In genomic region chr9:15279139-15279648, GRCm38 (mm10) we compare ENCODE assay signal across 8 mouse cellular contexts. TPM values are rescaled to one million over a fixed set of nuclear protein-coding genes. Genes with fewer than 3 reads are reported as not detected.
DNase-seq lines count a peak whose midpoint lies in the region; ATAC-seq and TF ChIP-seq lines count a peak whose summit lies in the region.

No protein-coding gene starts in this region.

- no peak for TF ChIP-seq CTCF in kidney, postnatal 0 days (IDR thresholded peaks at IDR 0.05; ENCODE audit: low read depth)
- TF ChIP-seq CTCF in cortical plate, adult 2 months (IDR thresholded peaks at IDR 0.05; ENCODE audit: extremely low read depth, insufficient read depth, low read length): no peak

- H3K79me2 ChIP-seq in myocyte (ENCODE audit: control insufficient read depth, insufficient read depth): peaks cover 19% of the 10 kb centered on the region

- peaks cover 15% of the 10 kb centered on the region for H3K36me3 ChIP-seq in kidney, postnatal 0 days (ENCODE audit: insufficient read depth, low read length)
- H3K36me3 ChIP-seq in myocyte (ENCODE audit: control insufficient read depth, insufficient read depth): peaks cover 14% of the 10 kb centered on the region

- peak overlapping the region; percentile 93 for H3K4me3 ChIP-seq in kidney, postnatal 0 days (replicated peaks; ENCODE audit: low read depth, low read length)
- H3K4me3 ChIP-seq in cortical plate, adult 2 months (ENCODE audit: insufficient read depth, low read length): peak overlapping the region; percentile 88
- H3K4me3 ChIP-seq in myocyte: peak overlapping the region; percentile 60

- no peak for DNase-seq in kidney, postnatal 0 days (ENCODE audit: low spot score)
- no peak for DNase-seq in kidney, adult 9 months
- DNase-seq in induced T-regulatory cell, adult 2 months (ENCODE audit: low read depth): peak; percentile 41
- no peak for DNase-seq in right cerebral cortex, postnatal 36 days (ENCODE audit: low spot score in 2 of 2)
- DNase-seq in gastrocnemius, adult 8-10 months (ENCODE audit: low spot score in 2 of 2): no peak

- H3K9ac ChIP-seq in kidney, postnatal 0 days (ENCODE audit: low read depth, low read length): peak overlapping the region; percentile 92

- no peaks in the 10 kb centered on the region for H3K27me3 ChIP-seq in kidney, postnatal 0 days (ENCODE audit: insufficient read depth, low read length)
- H3K27me3 ChIP-seq in myocyte (ENCODE audit: control insufficient read depth, insufficient read depth, insufficient read length): no peaks in the 10 kb centered on the region

- ATAC-seq in kidney, postnatal 0 days (replicated peaks; ENCODE audit: low FRiP score, low read depth): no peak; the same call in 1 of the 2 replicates
- ATAC-seq in CD4-positive, CD25-positive, alpha-beta regulatory T cell, adult 4 months: no peak

- peak overlapping the region; percentile 95 for H3K27ac ChIP-seq in kidney, postnatal 0 days
- H3K27ac ChIP-seq in cortical plate, adult 2 months (ENCODE audit: insufficient read depth, low read length): peak overlapping the region; percentile 55

- H3K4me2 ChIP-seq in kidney, postnatal 0 days (ENCODE audit: low read length): peak overlapping the region; percentile 77
- peak overlapping the region; percentile 63 for H3K4me2 ChIP-seq in myocyte (ENCODE audit: low read depth)

- 9% methylated on average over 19 of the region's 19 CpGs for WGBS in kidney, postnatal 0 days

- no peak for TF ChIP-seq POLR2A in cortical plate, adult 2 months (IDR thresholded peaks at IDR 0.05; ENCODE audit: extremely low read depth, insufficient read depth, low read length)
- TF ChIP-seq POLR2A in myocyte (IDR thresholded peaks at IDR 0.05; ENCODE audit: insufficient read length, low read depth): no peak

- H3K9me3 ChIP-seq in kidney, postnatal 0 days (replicated peaks; ENCODE audit: low read length): no peaks in the 10 kb centered on the region

- no peaks in the 10 kb centered on the region; the same call in 1 of the 2 replicates for H3K4me1 ChIP-seq in kidney, postnatal 0 days (replicated peaks; ENCODE audit: insufficient read depth, low read length)
- H3K4me1 ChIP-seq in cortical plate, adult 2 months (ENCODE audit: control insufficient read depth, insufficient read depth, low read length): peaks cover 3% of the 10 kb centered on the region; the same call in 1 of the 2 replicates

- H3ac ChIP-seq in myocyte (ENCODE audit: control insufficient read depth, insufficient read length): peak overlapping the region; percentile 90

TF ChIP-seq in myocyte, 11 proteins besides CTCF, POLR2A, EP300 and RAD21:
- TF ChIP-seq SRF (IDR thresholded peaks at IDR 0.05; ENCODE audit: control insufficient read depth, insufficient read length, low read depth): no peak
- no peak for TF ChIP-seq MAX (IDR thresholded peaks at IDR 0.05; ENCODE audit: low read depth)
- TF ChIP-seq TCF3 (IDR thresholded peaks at IDR 0.05; ENCODE audit: insufficient read length, low read depth): no peak
- no peak for TF ChIP-seq USF1 (IDR thresholded peaks at IDR 0.05; ENCODE audit: low read depth)
- no peak for TF ChIP-seq POLR2AphosphoS2 (IDR thresholded peaks at IDR 0.05; ENCODE audit: insufficient read length, low read depth)
- no peak for TF ChIP-seq CEBPB (IDR thresholded peaks at IDR 0.05; ENCODE audit: insufficient read depth, poor library complexity, severe bottlenecking)
- TF ChIP-seq TCF12 (IDR thresholded peaks at IDR 0.05; ENCODE audit: insufficient read depth, poor library complexity, severe bottlenecking): no peak
- no peak for TF ChIP-seq MYOD1 (IDR thresholded peaks at IDR 0.05; ENCODE audit: control insufficient read depth in 1 of 3, insufficient read length in 2 of 3, low read depth in 2 of 3)
- no peak for TF ChIP-seq REST (IDR thresholded peaks at IDR 0.05; ENCODE audit: insufficient read depth, insufficient read length)
- TF ChIP-seq E2F4 (IDR thresholded peaks at IDR 0.05; ENCODE audit: insufficient read depth): no peak
- no peak for TF ChIP-seq MYOG (IDR thresholded peaks at IDR 0.05; ENCODE audit: control insufficient read depth in 1 of 3, insufficient read depth in 1 of 3, insufficient read length in 2 of 3, low read depth in 2 of 3)

RNA-seq across cellular contexts. Expression of gene Med17, which starts 0.5 kb away (rescaled TPM):
- 30.9 and 36.2 TPM in 2 replicates for polyA plus RNA-seq in kidney, postnatal 0 days (2015; fragmentation: Nextera tagmentation; extraction: Ambion mirVana)
- 38.0 and 41.9 TPM in 2 replicates for polyA plus RNA-seq in cortical plate, adult 2 months (2012; rRNA removed)
- 25.2 TPM for polyA plus RNA-seq in myocyte (2012; fragmentation: generic; extraction: Trizol)
- 10 to 100 TPM; 22.7 to 23.9 TPM for polyA plus RNA-seq in CD4-positive, CD25-positive, alpha-beta regulatory T cell, adult 4 months (2017; shearing (Covaris generic))
- total RNA-seq in gastrocnemius, adult 8-10 months (2022): 10 to 100 TPM in 2 of 4 experiments, 1 to 10 TPM in 2; 9.5 to 11.0 (median 10.3) TPM

RNA-seq across cellular contexts. Expression of gene Taf1d, which starts 26.8 kb away (rescaled TPM):
- 66.9 and 72.6 TPM in 2 replicates for polyA plus RNA-seq in kidney, postnatal 0 days (2015; fragmentation: Nextera tagmentation; extraction: Ambion mirVana)
- 28.2 and 32.0 TPM in 2 replicates for polyA plus RNA-seq in cortical plate, adult 2 months (2012; rRNA removed)
- 26.6 TPM for polyA plus RNA-seq in myocyte (2012; fragmentation: generic; extraction: Trizol)
- 100 to 1,000 TPM; 115 to 148 TPM for polyA plus RNA-seq in CD4-positive, CD25-positive, alpha-beta regulatory T cell, adult 4 months (2017; shearing (Covaris generic))
- total RNA-seq in gastrocnemius, adult 8-10 months (2022): 100 to 1,000 TPM in 1 of 4 experiments, 10 to 100 TPM in 3; 69.0 to 109 (median 76.8) TPM

RNA-seq across cellular contexts. Expression of gene 4931406C07Rik, which starts 27.1 kb away (rescaled TPM):
- 55.2 and 58.6 TPM in 2 replicates for polyA plus RNA-seq in kidney, postnatal 0 days (2015; fragmentation: Nextera tagmentation; extraction: Ambion mirVana)
- 28.9 and 30.6 TPM in 2 replicates for polyA plus RNA-seq in cortical plate, adult 2 months (2012; rRNA removed)
- 11.6 TPM for polyA plus RNA-seq in myocyte (2012; fragmentation: generic; extraction: Trizol)
- 1 to 10 TPM; 3.6 to 6.3 TPM for polyA plus RNA-seq in CD4-positive, CD25-positive, alpha-beta regulatory T cell, adult 4 months (2017; shearing (Covaris generic))
- 1 to 10 TPM; 2.3 to 6.4 (median 4.2) TPM for total RNA-seq in gastrocnemius, adult 8-10 months (2022)

RNA-seq across cellular contexts. Expression of gene Vstm5, which starts 40.3 kb away (rescaled TPM):
- polyA plus RNA-seq in kidney, postnatal 0 days (2015; fragmentation: Nextera tagmentation; extraction: Ambion mirVana): 9.4 and 10.5 TPM in 2 replicates
- 18.7 and 18.9 TPM in 2 replicates for polyA plus RNA-seq in cortical plate, adult 2 months (2012; rRNA removed)
- polyA plus RNA-seq in myocyte (2012; fragmentation: generic; extraction: Trizol): not detected
- polyA plus RNA-seq in CD4-positive, CD25-positive, alpha-beta regulatory T cell, adult 4 months (2017; shearing (Covaris generic)): under 1 TPM in 1 of 2 experiments, not detected in 1; 0.22 TPM
- total RNA-seq in gastrocnemius, adult 8-10 months (2022): not detected
